Mouse (Mus musculus) adrenal gland, postnatal 36 days (tissue): Measurements from ENCODE around the gene Ccdc6. TPM values are rescaled to one million over a fixed set of nuclear protein-coding genes. Genes with fewer than 3 reads are reported as not detected.
A peak's percentile ranks its signal among the peaks of the same experiment; 100 is the strongest.

Source experiments
- DNase-seq, 2 experiments: peaks; one replicate each; pipeline ENCODE4 v3.0.0; 2021; ENCODE audit warnings: mixed read lengths in 1 of 2
- total RNA-seq, 2 experiments: library from RNA; stranded (reverse); gene quantifications; 2 replicates each; pipeline ENCODE4 v1.2.3; 2021

Ccdc6 gene
- total RNA-seq, 2 experiments from 2014 or later = 50.2 to 98.3 TPM

DNA sequence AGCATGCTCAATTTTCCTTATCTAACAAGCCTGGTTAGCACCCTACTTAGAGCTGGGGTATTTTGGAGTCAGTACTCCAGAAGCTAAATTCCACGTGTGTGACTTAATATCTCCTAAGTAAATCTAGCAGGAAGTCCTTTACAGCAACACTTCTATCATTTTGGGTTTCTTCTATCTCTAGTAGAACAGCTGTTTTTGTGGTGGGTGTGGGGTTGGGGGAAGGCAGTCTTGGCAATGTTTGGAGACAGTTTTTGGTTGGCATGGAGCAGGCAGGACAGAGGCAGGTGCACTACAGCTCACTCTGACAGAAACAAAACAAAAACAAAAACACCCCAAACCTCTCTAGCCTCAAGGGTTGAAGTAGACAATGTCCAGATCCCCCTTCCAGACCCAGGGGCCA, 3.1 kb upstream of the Ccdc6 start:
- no peak for DNase-seq

DNA sequence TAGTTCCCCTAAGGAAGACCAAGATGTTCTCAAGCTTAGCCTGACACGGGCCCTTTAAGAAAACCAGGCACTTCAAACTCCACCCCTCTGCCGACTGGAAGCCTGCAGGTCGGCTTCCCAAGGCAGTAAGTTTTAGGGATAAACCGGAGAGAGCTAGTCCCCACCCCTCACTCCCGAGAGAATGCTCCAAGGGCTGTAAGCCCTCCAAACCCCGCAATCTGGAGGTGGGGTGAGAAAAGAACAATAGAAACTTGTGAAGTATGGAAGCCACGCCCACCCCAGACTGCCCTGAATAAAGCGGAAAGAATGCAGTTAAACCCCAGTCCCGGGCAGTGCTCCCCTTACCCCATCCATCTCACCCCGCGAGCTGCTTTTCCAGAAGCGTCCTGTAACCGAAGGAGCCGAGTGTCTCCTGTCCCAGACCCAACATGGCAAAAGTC, 1.9 kb upstream of the Ccdc6 start:
- peak; percentile 64 to 75 for DNase-seq

DNA sequence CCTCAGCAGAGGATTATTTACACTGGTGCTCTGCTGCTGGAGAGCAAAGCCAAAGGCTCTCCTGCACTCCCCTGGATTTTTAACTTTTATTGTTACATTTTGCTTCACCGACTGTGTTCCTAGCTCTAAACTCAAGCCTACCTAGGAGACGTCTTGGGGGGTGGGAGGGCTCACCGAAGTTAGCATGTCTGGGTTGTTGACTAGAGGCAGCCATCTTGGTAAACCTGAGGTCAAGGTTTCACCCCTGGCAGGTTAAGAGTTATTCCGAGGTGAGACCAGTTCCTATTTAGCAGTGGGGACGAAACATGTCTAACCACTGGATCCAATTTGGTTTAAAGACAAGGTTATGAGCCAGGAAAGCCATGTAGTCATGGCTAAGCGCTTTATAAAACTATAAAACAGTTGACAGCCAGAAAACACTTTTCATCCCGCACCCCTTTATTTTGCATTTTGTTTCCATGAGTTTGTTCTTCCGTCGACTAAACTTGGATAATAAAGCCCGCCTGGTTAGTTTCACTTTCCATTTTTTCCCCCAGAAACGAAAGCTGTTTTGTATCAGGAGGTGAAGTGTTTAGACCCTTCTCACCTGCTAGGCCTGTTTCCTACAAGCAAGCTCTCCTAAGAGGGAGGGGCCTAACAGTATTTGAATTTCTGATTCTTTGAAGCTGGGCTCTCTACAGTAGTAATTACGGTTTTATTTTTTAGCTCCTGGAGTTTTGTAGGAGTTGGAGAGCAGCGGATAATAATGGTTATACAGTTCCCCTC, 1.2 kb upstream of the Ccdc6 start:
- DNase-seq = peak in 1 of 2 experiments; percentile 22

DNA sequence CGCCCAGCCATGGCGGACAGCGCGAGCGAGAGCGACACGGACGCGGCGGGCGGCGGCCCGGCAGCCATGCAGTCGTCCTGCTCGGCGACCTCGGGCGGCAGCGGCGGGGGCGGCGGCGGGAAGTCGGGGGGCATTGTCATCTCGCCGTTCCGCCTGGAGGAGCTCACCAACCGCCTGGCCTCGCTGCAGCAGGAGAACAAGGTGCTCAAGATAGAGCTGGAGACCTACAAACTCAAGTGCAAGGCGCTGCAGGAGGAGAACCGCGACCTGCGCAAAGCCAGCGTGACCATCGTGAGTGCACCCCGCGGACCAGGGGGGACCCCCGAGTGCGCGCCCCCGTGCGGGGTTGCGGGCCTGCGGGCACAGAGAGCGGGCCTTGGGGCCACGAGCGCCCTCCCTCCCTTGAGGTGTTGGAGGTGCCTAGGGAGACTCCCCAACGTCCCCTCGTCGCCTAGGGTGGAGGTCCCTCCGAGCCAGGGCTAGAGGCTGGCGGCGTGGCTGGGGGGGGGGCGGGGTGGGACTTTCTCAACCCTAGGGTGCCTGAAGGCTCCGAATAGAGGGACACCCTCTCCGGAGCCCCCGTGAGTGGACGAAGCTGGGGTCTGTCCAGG, 475 bp downstream of the Ccdc6 start:
- peak; percentile 24 to 54 for DNase-seq

DNA sequence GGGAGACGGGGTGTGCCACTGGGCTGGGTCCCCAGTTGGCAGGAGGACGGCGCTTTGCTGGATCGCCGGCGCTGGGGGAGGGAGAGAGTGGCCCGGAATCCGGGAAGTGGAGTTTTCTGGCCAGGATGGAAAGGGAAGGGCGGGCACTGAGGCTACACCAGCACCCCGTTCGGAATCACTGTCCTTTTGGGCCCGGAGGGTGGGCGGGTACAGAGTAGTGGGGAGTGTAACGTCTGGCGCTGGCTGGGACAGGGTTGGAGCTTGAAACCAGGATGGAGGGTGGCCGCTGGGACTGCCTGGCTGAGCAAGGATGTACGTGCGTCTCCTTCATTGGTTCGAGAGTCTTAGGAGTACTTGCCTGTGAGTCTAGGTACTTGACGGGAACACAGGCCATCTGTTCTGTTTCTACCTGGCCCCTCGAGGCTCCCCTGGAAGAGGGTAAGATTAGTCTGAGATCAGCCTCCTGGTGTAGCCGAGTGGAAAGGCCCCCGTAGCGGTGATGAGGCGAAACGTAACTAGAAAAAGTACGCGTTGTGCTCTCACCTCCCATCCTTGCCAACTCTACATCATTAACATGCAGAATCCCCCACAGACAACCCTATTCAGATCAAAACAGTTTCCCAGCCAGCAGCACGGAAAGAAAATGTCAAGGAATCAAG, 1.1 kb downstream of the Ccdc6 start:
- DNase-seq = peak; percentile 68 to 74

DNA sequence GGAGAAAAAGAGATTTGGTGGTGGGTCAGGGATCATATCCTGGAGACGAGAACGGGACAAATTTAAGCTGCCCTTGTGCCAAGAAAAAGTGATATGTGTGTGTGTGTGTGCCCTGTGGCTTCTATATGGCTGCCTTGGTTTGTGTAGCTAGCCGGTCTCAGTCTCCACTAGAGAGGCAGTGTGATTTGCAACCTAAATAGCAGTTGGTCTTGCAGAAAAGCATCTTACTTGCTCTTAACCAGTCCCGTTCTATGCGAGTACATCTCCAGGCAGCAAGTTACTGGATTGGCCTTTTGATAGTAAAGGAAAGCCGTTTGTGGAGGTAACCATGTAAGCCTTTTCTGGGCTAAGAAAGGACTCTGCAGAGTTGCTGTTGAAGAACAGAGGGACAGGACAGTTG, 1.7 kb downstream of the Ccdc6 start:
- no peak for DNase-seq

DNA sequence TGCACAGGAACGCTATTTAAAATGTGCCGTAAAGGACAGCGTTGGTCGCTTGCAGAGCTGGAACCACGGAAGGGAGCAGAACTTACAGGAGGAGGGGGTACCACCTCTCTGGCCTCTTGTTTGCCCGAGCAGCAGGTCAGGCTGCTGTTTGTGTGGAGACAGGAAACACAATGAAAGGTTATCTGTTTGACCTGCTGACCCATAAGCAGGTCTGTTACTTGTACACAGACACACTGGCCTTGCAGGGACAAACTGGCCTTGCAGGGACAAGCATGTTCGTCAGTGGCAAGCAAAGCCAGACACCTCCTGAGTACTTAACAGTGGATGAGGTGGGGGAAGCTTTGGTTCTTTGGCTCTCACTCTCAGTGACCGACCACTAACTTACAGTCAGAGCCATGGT, 2.1 kb downstream of the Ccdc6 start:
- DNase-seq = peak; percentile 26 to 34

DNA sequence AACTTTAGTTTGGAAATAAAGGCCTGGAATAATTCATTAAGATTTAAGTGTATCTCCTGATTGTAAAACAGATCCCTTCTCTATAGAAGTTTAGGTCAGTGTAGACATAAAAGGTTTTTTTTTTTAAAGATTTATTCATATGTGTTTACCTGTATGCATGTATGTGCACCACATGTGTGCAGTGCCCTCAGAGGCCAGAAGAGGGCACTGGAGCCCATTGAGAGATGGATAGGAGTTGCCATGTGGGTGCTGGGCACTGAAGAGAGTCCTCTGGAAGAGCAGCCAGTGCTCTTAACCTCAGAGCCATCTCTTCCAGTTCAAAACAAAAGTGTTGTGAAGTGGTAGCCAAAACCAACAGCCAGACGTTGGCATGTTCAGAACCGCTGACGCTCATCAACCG, 5.2 kb downstream of the Ccdc6 start:
- DNase-seq = no peak

DNA sequence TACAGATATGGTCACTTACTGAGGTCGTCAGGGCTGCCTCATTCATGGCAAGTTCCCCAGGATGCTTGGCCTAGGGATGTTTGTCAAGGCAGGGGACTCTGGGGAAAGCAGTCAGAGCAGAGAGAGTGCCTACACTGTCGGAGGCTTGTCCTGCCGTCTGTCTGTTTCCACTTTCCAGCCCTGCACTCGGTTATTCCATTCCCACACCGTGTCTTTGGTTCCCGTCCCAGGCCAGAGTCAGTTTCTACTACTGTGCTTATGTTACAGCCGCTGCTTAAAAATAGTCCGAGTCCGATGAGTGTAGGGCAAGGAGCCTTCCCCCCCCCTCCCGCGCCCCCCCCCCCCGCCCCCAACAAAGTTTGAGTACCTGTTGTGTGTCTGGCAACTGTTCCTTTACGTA, 11.1 kb downstream of the Ccdc6 start:
- no peak for DNase-seq

DNA sequence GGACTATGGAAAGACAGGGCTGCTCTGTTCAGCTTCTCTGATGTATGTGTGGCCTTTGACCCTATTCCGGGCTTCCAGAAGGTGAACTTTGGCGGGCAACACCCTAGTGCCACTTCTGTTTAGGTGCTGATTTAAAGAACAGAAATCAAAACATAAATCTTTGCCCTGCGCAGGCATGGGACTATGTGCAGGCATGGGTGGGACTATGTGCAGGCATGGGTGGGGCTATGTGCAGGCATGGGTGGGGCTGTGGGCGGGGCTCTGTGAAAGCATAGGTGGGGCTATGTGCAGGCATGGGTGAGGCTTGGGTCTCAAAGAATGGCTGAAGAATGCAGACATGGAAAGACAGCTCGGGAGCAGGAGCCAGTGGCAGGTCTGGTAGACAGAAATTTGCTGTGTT, 13.1 kb downstream of the Ccdc6 start:
- peak in 1 of 2 experiments; percentile 27 for DNase-seq

DNA sequence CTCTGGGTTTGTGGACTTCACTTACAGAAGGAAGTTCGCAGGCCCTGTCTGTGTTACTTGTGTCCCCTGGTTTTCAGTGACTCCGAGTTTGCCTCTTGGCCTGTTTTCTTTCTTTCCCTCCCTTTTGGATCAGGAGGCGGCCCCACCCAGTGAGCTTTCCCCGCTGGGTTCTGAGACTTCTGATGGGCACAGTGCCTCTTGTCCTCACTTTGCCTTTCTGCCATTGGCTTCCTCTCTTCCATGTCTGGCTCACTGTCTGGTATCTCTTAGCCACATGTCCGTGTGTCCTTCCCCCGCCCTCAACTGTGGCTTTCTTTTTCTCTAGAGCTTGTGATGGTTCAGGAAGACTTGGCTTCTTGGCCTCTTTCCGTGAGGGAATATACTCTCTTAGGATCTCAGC, 13.9 kb downstream of the Ccdc6 start:
- no peak for DNase-seq

DNA sequence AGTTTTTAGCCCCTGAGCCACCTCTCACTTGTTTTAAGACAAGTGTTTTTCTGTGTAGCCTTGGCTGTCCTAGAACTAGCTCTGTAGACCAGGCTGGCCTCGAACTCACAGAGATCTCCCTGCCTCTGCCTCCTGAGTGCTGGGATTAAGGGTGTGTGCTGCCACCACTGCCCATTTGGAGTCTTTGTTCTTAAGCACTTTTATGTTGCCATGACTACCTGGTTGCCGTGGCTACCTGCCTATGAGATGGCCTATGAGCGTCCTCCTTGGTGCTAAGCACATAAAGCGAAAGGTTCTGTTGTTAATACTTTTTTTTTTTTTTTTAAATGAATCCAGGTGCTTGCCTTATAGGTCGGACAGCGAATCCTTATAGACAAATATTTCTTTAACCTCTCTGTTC, 14.7 kb downstream of the Ccdc6 start:
- DNase-seq = no peak

DNA sequence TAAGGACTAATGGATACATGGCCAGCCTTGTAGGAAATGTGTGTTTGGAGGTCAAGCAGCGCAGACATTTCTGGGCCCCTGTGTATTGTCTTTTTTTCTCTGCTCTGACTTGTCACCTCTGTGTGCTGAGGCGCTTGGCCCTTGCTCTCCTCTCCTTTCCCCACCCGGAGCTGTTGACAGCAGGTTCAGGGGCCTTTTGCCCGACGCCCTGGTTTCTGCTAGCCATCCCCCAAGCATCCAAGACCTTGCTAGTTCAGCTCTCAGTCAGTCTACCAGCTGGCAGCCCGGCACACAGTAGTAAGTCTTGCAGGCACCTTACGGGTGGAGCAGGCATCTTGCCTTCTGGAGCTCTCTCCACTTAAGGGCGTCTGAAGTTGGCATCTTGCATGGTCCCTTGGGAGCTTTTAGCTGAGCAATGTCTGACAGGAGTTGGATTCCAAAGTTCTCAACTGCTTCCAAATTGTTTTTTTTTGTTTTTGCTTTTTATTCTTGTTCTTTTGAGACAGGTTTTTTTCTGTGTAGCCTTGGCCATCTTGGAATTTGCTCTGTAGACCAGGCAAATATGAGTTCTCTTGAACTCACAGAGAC, 17.2 kb downstream of the Ccdc6 start:
- DNase-seq = no peak

DNA sequence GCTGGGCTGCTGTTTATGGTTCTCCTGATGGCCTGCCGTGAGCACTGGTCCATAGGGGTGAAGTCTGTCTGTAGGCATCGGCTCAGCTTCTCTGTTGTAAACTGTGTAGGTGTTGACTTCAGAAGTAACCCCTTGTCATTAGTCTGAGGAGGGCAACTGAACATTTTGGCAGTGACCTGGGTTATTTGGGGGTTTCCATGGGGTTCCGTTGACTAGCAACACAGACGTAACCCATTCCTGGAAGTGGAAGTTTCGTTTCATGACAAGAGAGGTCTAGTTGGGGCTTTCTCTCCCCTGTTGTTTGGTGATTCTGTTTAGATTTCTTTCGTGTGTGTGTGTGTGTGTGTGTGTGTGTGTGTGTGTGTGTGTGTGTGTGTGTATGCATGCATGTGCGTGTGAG, 19.5 kb downstream of the Ccdc6 start:
- no peak for DNase-seq

DNA sequence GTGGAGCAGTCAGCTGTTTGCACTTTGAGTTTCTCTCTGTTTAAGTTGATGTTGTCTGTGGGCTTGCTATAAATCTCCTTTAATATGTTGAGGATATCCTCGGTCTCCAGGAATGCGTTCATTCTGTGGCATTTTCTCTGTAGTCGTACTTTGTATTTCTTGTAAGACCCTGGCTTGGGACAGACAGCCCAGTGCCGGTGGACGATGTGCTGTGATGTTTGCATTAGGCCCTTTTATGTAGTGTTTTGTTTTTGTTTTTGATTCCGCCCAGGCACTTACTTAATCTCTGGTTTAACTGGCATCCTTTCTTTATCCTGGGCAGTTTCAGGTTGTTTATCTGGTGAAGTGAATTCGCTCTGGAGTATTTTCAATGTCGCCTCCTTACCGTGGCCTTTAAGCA, 22.5 kb downstream of the Ccdc6 start:
- no peak for DNase-seq

DNA sequence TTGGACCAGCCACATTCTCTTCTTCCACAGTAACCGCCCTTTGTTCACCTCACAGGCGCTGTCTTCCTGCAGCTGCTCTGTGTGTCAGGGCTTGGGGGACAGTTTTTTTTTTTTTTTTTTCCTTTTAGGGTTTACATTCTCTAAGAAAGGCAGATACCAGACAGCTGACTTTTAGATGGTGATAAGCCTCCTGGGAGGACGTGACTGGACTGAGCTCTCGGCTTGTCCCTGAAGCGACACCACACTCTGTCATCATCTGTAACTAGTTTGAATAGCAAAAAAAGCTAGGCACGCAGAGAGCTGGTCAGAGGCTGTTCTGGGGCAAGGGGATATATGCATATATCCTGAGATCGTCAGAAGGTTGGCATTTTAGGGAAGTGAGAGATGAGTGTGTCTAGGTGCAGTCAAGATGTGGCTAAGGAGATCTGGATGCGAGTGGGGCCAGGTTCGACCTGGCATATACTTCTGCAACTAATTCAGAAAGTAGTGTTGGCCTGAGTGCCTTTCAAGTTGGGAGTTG, 23.0 kb downstream of the Ccdc6 start:
- peak; percentile 31 to 35 for DNase-seq

DNA sequence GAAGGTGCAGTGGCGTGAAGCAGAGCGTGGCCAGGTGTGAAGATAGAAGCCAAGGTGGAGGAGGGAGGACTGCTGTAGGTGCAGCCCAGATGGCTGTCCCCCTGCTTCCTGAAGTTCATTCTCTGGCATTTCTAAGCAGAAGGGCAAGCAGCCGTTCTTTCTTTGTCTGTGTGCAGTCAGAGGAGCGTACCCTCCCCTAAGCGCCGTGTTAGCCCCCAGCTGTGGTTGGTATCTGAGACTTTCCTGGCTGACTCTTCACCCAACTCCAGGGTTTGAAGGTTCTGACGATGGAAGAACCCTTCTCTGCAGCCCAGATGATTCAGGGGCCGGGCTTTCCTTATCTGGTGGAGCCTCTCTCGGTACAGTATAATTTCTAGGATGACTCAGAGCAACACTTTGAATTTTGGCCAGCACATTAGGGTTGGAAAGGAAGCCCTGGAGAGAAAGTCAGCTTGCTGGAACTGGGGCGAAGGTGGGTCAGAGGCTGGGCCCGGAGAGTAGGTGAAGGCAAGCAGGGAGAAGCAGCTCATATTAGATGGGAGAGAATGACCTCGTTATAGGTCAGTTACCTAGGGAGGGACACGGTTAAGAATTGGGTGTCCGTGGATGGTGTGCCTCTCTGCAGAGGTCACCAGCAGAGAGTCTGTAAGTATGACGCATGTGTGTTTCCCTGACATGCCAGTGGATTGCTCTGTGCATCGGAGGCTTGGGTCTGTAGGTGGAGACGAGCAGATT, 23.9 kb downstream of the Ccdc6 start:
- peak; percentile 72 to 81 for DNase-seq

DNA sequence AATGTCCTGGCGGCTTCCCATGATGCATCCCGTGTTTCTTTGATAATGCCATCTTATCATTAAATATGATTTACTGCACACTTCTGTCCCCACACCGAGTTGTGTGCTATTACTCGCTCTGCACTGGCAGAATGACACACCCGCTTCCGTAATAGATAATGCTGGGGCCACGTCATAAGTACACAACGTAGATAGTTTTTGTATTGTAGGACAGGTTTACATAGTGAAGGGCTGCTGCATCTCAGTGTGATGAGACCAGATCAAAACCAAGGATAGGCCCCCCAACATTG, 24.4 kb downstream of the Ccdc6 start:
- DNase-seq = peak in 1 of 2 experiments; percentile 18

DNA sequence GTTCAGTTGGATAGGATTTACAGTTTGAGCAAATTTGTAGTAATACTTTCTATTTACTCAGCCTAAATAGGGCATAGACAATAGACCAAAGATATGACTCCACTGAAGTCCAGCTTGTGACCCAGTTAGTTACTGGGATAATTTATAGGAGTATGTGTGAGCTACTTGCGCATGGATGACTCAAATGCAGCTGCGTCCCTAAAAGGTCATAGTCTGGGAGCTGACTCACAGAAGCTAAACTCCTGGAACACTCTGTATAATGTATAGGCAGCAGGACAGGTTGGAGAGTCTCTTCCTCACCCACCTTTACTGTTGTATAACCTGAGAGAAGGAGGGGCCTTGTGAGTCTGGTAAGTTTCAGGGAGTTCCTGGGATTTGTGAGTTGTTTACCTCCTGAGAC, 26.5 kb downstream of the Ccdc6 start:
- DNase-seq = peak; percentile 29 to 43

DNA sequence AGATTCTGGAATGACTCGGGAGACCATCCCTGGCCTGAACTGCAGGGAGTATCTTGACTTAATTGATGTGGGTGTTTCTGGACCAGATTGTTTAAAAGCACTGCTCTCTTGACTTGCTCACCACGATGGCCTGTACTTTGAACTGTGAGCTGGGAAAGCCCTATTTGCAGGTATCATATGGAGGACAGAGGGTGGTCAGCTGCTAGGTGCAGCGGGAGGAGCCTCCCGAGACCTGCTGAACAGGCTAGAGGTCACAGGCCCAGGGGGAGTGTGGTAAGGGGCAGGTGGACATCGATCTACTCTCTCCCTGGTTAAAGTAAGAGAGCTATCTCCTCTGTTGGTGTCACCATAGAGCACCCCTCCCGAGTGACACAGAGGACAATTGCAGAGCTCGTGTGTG, 28.6 kb downstream of the Ccdc6 start:
- DNase-seq = no peak

DNA sequence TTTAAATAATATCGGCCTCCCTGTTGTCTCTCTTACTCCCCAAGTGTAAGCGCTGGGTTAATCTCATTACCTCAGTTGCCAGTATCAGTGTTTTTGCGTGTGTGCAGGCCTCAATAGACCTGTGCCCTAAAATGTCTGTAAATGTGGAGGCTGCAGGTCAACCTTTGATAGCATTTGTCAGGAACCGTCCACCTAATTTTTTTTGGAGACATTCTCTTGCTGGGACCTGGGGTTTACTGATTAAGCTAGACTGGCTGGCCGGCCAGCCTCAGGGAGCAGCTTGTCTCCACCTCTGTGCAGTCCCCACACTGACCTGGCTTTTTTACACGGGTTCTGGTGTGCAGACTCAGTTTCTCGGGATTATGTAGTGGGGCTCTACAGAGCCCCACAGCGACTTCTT, 30.4 kb downstream of the Ccdc6 start:
- DNase-seq = no peak

DNA sequence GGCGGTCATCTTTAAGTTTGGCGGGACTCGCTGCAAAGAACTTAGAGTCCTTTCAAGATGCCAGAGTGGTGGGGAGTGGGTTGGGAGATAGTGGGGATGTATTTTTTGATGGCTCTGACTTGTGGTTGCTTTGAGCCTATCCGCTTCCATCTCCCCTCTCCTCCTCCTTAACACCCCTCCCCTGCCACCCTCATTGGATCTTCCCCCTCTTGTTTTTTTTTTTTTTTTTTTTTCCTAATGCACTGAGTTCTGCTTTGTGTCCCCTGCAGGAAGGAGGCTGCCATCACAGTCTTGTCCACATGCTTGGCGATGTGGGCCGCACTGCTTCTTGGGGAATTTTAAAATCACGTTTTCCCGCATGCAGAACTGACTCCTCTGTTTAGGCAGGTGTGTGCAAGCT, 31.5 kb downstream of the Ccdc6 start:
- no peak for DNase-seq
